Mouse (Mus musculus): Measurements from ENCODE around the gene Ttc38.

DNA sequence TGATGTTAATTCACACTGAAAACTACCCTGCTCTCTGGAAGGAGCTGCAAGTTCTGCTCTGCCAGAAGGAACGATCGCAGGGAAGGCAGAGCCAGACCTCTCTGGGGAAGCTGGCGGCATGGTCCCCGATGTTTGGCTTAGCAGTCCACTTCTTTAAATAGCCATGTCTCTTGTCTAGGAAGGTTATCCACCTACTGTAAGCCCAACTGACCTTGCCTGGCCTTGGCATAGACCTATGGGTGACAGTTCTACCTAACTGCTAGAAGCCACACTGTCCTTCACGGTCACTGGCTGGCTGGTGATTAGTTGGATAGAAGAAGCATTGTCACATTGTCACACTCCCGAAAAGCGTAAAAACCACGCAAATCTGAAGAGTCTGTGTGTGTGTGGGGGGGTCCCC is 33.4 kb upstream of the Ttc38 start:
- TF ChIP-seq TCF12 (IDR thresholded peaks at IDR 0.05; ENCODE audit: insufficient read depth, poor library complexity, severe bottlenecking) (no peak), MAX (IDR thresholded peaks at IDR 0.05; ENCODE audit: low read depth) (no peak), POLR2A (IDR thresholded peaks at IDR 0.05; ENCODE audit: insufficient read length, low read depth) (no peak), CEBPB (IDR thresholded peaks at IDR 0.05; ENCODE audit: insufficient read depth, poor library complexity, severe bottlenecking) (no peak), E2F4 (IDR thresholded peaks at IDR 0.05; ENCODE audit: insufficient read depth) (no peak), POLR2AphosphoS2 (IDR thresholded peaks at IDR 0.05; ENCODE audit: insufficient read length, low read depth) (no peak)

Measured in myocyte (in vitro differentiated cells).